Mouse (Mus musculus) v-Abl transformed pro-B cells (cell line): Measurements from ENCODE around the gene Olfr1099.

Source experiments
- in situ Hi-C, 2 experiments: fragments of 400-800 bp; cut with MboI; formaldehyde crosslinking; loops; one replicate each; pipeline ENCODE4 v1.15.1; 2025; ENCODE audit not compliant: unreplicated experiment in 2 of 2

Gene Olfr1099

GRCm38 (mm10) chr2:86960593-86960992, at the start of gene Olfr1099:
Gene Olfr1099 (minus strand): TSS chr2:86960693.
- in situ Hi-C loops: no loop called here

- in situ Hi-C loops: no loop called here
Measured at GRCm38 (mm10) chr2:86998098-86998497, 37.6 kb upstream of the Olfr1099 start, which contains the start of gene Olfr1102. Gene Olfr1102 (plus strand): TSS chr2:86998398.

- in situ Hi-C loops: no loop called here
Measured at GRCm38 (mm10) chr2:86991121-86991520, 30.6 kb upstream of the Olfr1099 start, which contains the start of gene Olfr1101. Gene Olfr1101 (minus strand): TSS chr2:86991221.

DNA sequence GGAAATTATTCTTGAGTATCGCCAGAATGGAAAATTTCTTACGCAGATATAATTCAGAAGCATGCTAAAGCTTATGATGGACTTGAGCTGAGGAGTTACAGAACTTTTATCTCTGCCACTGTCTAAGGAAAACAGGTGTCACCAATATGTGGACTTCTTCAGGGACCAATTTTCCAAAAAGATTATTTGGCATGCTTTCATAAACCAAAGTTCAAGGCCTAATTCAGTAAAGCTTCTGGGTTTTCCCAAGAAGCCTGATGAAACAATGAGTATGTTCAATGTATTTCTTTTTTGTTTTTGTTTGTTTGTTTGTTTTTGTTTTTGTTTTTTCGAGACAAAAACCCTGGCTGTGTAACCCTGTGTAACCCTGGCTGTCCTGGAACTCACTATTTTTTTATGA, 19.4 kb upstream of the Olfr1099 start, which contains the start of gene Olfr1100:
Gene Olfr1100 (minus strand): TSS at position 101 of the 400 bp plus-strand sequence.
- in situ Hi-C loops: no loop called here

DNA sequence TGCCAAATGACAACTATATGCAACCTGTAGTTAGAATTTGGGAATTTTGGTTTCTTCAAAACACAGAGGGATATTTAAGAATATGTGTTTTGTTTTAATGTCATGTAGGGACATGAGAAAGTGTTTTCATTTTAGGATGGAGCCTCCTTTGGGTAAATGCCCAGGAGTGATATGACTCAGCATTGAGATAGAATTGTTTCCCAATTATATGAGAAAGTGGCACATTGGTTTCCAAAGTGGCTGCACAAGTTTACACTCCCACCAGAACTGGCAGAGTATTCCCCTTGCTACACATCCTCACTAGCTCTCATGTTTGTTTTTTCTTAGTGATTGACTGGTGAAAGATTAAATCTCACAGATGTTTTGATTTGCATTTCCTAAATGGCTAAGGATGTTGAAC, 33.9 kb downstream of the Olfr1099 start:
- in situ Hi-C loops: no loop called here

DNA sequence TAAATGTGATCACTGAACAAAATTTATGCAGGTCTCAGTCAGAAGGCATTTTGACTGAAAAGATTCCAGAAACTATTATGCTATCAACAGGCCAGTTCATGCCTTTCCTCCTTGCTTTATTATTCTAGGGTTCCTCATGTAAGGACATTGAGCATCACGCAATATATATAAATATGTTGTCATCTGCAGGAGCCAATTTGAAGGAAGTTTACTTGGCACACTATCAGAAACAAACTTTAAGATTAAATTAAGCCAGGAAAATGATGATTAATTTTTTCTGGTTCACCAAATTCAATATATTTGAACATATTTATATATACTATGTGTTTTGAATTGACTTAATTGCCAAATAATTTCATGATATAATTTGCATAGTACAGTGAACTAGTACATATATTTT, 36.0 kb downstream of the Olfr1099 start, which contains the start of gene Olfr1098:
Gene Olfr1098 (minus strand): TSS at position 101 of the 400 bp plus-strand sequence.
- in situ Hi-C loops: no loop called here

- in situ Hi-C loops: no loop called here
Measured at GRCm38 (mm10) chr2:86905647-86906046, 54.8 kb downstream of the Olfr1099 start.
